Mouse (Mus musculus): ENCODE measurements around the gene Zfp13. TPM values are rescaled to one million over a fixed set of nuclear protein-coding genes. Genes with fewer than 3 reads are reported as not detected.

The Zfp13 gene
- total and polyA plus RNA-seq, 2 experiments from 2014 or later: 21.5 to 44.0 TPM

DNA sequence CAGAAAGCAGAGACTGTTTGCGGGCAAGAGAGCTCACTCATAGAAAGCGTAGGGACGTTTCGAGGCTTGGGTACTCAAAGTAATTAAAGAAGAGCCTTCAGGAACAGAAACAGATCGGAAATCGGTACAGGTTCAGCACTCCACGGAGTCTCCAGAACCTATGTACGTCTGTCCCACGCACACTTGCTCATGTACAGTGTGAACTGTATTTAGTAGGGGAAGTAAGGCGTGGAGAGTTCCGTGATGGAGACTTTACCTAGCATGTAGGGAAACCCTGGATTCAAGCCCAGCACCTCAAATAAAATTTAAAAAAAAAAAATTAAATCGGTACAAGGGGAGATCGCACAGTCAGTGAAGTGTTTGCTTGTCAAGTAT, 6.4 kb downstream of the Zfp13 start:
- no peak for DNase-seq (ENCODE audit: low spot score)
- Histone ChIP-seq H3K4me1 (ENCODE audit: insufficient read depth, low read length) (no peaks in the 10 kb centered on the region), H3K9me3 (ENCODE audit: low read length) (no peaks in the 10 kb centered on the region), H3K36me3 (ENCODE audit: insufficient read depth, low read length) (no peaks in the 10 kb centered on the region), H3K9ac (replicated peaks; ENCODE audit: low read length) (peak overlapping the region; percentile 58), H3K27ac (peak overlapping the region; percentile 80), H3K4me2 (ENCODE audit: low read depth, low read length) (peak overlapping the region; percentile 75), H3K4me3 (ENCODE audit: low read length) (peak overlapping the region; percentile 45), H3K27me3 (ENCODE audit: insufficient read depth, low read length) (no peaks in the 10 kb centered on the region)
- 10% methylated on average over 13 of the region's 13 CpGs for WGBS
- TF ChIP-seq CTCF (IDR thresholded peaks at IDR 0.05; ENCODE audit: low read depth): no peak
- ATAC-seq: peak; percentile 76

- Histone ChIP-seq H3K27me3 (ENCODE audit: insufficient read depth, low read length) (no peaks in the 10 kb centered on the region), H3K4me1 (ENCODE audit: insufficient read depth, low read length) (no peaks in the 10 kb centered on the region), H3K9me3 (ENCODE audit: low read length) (no peaks in the 10 kb centered on the region), H3K9ac (replicated peaks; ENCODE audit: low read length) (peak overlapping the region; percentile 58), H3K4me2 (ENCODE audit: low read depth, low read length) (peak overlapping the region; percentile 75), H3K4me3 (ENCODE audit: low read length) (peak overlapping the region; percentile 45), H3K36me3 (ENCODE audit: insufficient read depth, low read length) (no peaks in the 10 kb centered on the region), H3K27ac (peak overlapping the region; percentile 80)
- DNase-seq (ENCODE audit: low spot score): peak; percentile 98
- TF ChIP-seq CTCF (IDR thresholded peaks at IDR 0.05; ENCODE audit: low read depth): no peak
- WGBS: 6% methylated on average over 34 of the region's 34 CpGs
- peak; percentile 100 for ATAC-seq
Observed at GRCm38 (mm10) chr17:23592208-23592925, 6.9 kb downstream of the Zfp13 start.

DNA sequence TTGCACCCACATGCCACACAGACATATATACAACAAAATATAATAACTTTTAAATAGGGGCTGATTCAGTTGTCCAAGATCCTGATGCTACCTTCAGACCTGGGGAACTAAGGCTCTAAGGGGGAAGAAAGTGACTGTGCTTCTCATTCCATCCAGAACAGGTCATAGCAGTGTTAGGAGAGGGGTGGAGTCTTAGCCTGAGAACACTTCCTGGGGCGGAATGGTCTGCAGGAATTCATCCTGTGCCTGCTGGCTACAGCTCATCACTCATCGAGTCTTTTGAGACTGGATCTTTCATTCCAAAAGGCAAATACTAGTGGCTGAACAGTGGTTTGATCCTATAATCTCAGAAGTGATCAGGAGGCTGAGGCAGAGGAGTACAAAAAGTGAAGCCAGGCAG, 12.0 kb downstream of the Zfp13 start:
- no peaks in the 10 kb centered on the region for H3K9me3 ChIP-seq (ENCODE audit: low read length)
- no peak overlapping the region for H3K9ac ChIP-seq (replicated peaks; ENCODE audit: low read length)
- H3K27ac ChIP-seq: no peak overlapping the region
- no peaks in the 10 kb centered on the region for H3K27me3 ChIP-seq (ENCODE audit: insufficient read depth, low read length)
- H3K36me3 ChIP-seq (ENCODE audit: insufficient read depth, low read length): no peaks in the 10 kb centered on the region
- WGBS: 77% methylated on average over 2 of the region's 2 CpGs
- ATAC-seq (no peak), DNase-seq (ENCODE audit: low spot score) (no peak)
- no peak overlapping the region for H3K4me2 ChIP-seq (ENCODE audit: low read depth, low read length)
- H3K4me3 ChIP-seq (ENCODE audit: low read length): no peak overlapping the region
- H3K4me1 ChIP-seq (ENCODE audit: insufficient read depth, low read length): peaks cover 17% of the 10 kb centered on the region
- no peak for TF ChIP-seq CTCF (IDR thresholded peaks at IDR 0.05; ENCODE audit: low read depth)

DNA sequence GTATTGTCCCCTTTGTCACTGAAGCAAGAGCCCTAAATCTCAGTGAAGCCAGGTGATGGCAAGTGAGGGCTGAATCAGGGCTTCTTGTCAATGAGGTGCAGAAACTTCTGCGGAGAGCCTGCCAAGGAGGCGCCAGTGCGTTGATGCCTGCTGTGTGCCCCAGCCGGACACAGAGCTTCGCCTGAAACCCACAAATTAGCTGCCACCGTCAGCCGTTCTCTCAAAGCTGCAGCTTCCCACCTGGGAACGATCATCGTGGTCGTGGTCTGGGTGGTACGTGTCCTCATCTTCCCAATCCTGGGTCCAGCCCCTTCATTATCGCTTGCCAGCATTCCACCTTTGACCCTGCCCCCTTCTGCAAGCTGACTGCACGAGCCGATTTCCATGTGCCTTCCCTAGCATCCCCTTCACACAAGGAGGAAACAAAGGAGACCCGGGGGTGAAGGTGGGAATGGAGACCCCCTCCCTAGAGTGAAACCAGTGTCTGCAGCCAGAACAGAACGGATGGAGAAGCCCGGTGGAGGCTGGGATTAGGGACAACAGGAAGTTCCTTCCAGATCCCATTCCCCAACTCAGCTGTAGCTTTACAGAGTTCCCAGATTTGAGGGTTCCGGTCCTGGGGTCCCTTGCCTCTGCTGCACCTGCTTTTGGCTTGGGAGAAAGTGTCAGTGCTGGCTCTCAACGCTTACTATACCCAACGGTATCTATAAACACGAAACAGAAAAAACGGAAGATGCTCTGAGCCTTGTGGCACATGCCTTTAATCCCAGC, 13.4 kb downstream of the Zfp13 start:
- H3K9me3 ChIP-seq (ENCODE audit: low read length): no peaks in the 10 kb centered on the region
- no peak for TF ChIP-seq CTCF (IDR thresholded peaks at IDR 0.05; ENCODE audit: low read depth)
- peak overlapping the region; percentile 78 for H3K4me3 ChIP-seq (ENCODE audit: low read length)
- peak overlapping the region; percentile 73 for H3K4me2 ChIP-seq (ENCODE audit: low read depth, low read length)
- WGBS: 0% methylated on average over 22 of the region's 22 CpGs
- H3K4me1 ChIP-seq (ENCODE audit: insufficient read depth, low read length): peaks cover 17% of the 10 kb centered on the region
- ATAC-seq: peak; percentile 96
- H3K36me3 ChIP-seq (ENCODE audit: insufficient read depth, low read length): 0 out of 2 replicates have a peak, but pooled peaks cover 2% of the 10 kb centered on the region
- H3K27me3 ChIP-seq (ENCODE audit: insufficient read depth, low read length): no peaks in the 10 kb centered on the region
- H3K27ac ChIP-seq: peak overlapping the region; percentile 68
- DNase-seq (ENCODE audit: low spot score): peak; percentile 94
- peak overlapping the region; percentile 86 for H3K9ac ChIP-seq (replicated peaks; ENCODE audit: low read length)

GRCm38 (mm10) chr17:23584786-23585185, 14.5 kb downstream of the Zfp13 start:
- Histone ChIP-seq H3K27ac (no peak overlapping the region), H3K4me1 (ENCODE audit: insufficient read depth, low read length) (peaks cover 17% of the 10 kb centered on the region), H3K36me3 (ENCODE audit: insufficient read depth, low read length) (peaks cover 14% of the 10 kb centered on the region), H3K4me3 (ENCODE audit: low read length) (peak overlapping the region; percentile 78), H3K4me2 (ENCODE audit: low read depth, low read length) (peak overlapping the region; percentile 73), H3K9ac (replicated peaks; ENCODE audit: low read length) (peak overlapping the region; percentile 86; the same call in 1 of the 2 replicates), H3K9me3 (ENCODE audit: low read length) (no peaks in the 10 kb centered on the region), H3K27me3 (ENCODE audit: insufficient read depth, low read length) (no peaks in the 10 kb centered on the region)
- no peak for TF ChIP-seq CTCF (IDR thresholded peaks at IDR 0.05; ENCODE audit: low read depth)
- DNase-seq (ENCODE audit: low spot score) (no peak), ATAC-seq (no peak)
- WGBS: 89% methylated on average over 8 of the region's 8 CpGs

GRCm38 (mm10) chr17:23575951-23576552, 23.2 kb downstream of the Zfp13 start:
- no peak for TF ChIP-seq CTCF (IDR thresholded peaks at IDR 0.05; ENCODE audit: low read depth)
- no peak overlapping the region for H3K4me3 ChIP-seq (ENCODE audit: low read length)
- ATAC-seq (no peak), DNase-seq (ENCODE audit: low spot score) (no peak)
- H3K4me1 ChIP-seq (ENCODE audit: insufficient read depth, low read length): no peaks in the 10 kb centered on the region
- H3K27ac ChIP-seq: no peak overlapping the region
- H3K36me3 ChIP-seq (ENCODE audit: insufficient read depth, low read length): peaks cover 58% of the 10 kb centered on the region
- no peak overlapping the region for H3K9ac ChIP-seq (replicated peaks; ENCODE audit: low read length)
- H3K9me3 ChIP-seq (ENCODE audit: low read length): no peaks in the 10 kb centered on the region; the same call in 1 of the 2 replicates
- H3K4me2 ChIP-seq (ENCODE audit: low read depth, low read length): no peak overlapping the region
- H3K27me3 ChIP-seq (ENCODE audit: insufficient read depth, low read length): no peaks in the 10 kb centered on the region
- 93% methylated on average over 38 of the region's 38 CpGs for WGBS
